Mouse (Mus musculus) heart, embryonic 14.5 days (tissue): ENCODE results near the gene Nanos3. TPM values are rescaled to one million over a fixed set of nuclear protein-coding genes. Genes with fewer than 3 reads are reported as not detected.

Source experiments
- ATAC-seq: fragments of 200-750 bp; cut with Nextera tagmentation; 2 replicates; pipeline ENCODE4 v1.8.0; 2017; ENCODE audit warnings: low read depth, moderate TSS enrichment; ENCODE audit not compliant: insufficient number of reproducible peaks, insufficient read depth, low FRiP score
- H3K27ac ChIP-seq, 2 experiments: fragments of 200-500 bp in 1 of 2; fragments of 300-500 bp in 1 of 2; sonication (generic) in 1 of 2; replicated peaks in 1 of 2; 2 replicates each; pipeline ENCODE4 v1.5.1; 2012 to 2014; ENCODE audit warnings: low read depth in 2 of 2, low read length in 2 of 2, control low read depth in 1 of 2, mild to moderate bottlenecking in 1 of 2, mixed read lengths in 1 of 2; ENCODE audit not compliant: control insufficient read depth in 1 of 2, insufficient read depth in 1 of 2
- H3K27me3 ChIP-seq: fragments of 300-500 bp; sonication (generic); 2 replicates; pipeline ENCODE4 v1.6.1; 2014; ENCODE audit warnings: mild to moderate bottlenecking, low read length, control low read depth; ENCODE audit not compliant: control insufficient read depth, insufficient read depth
- H3K36me3 ChIP-seq: fragments of 300-500 bp; sonication (generic); 2 replicates; pipeline ENCODE4 v1.6.1; 2014; ENCODE audit warnings: mild to moderate bottlenecking, control low read depth, low read length, mixed read lengths; ENCODE audit not compliant: control insufficient read depth, insufficient read depth
- H3K4me1 ChIP-seq, 2 experiments: fragments of 200-500 bp in 1 of 2; fragments of 300-500 bp in 1 of 2; sonication (generic) in 1 of 2; 2 replicates each; pipeline ENCODE4 v1.6.1; 2012 to 2014; ENCODE audit warnings: low read length in 2 of 2, control low read depth in 1 of 2, mixed read lengths in 1 of 2; ENCODE audit not compliant: control insufficient read depth in 2 of 2, insufficient read depth in 2 of 2
- H3K4me2 ChIP-seq: fragments of 300-500 bp; sonication (generic); 2 replicates; pipeline ENCODE4 v1.6.1; 2014; ENCODE audit warnings: mild to moderate bottlenecking, low read length
- H3K4me3 ChIP-seq, 2 experiments: fragments of 200-500 bp in 1 of 2; fragments of 300-500 bp in 1 of 2; sonication (generic) in 1 of 2; 2 replicates each; pipeline ENCODE4 v1.5.1; 2012 to 2014; ENCODE audit warnings: low read length in 2 of 2, mild to moderate bottlenecking in 2 of 2, control low read depth in 1 of 2, low read depth in 1 of 2, moderate library complexity in 1 of 2; ENCODE audit not compliant: control insufficient read depth in 1 of 2, insufficient read depth in 1 of 2
- H3K9ac ChIP-seq: fragments of 300-500 bp; sonication (generic); 2 replicates; pipeline ENCODE4 v1.6.1; 2014; ENCODE audit warnings: mild to moderate bottlenecking, low read length
- H3K9me3 ChIP-seq: fragments of 300-500 bp; sonication (generic); 2 replicates; pipeline ENCODE4 v1.6.1; 2016; ENCODE audit warnings: low read length, control low read depth; ENCODE audit not compliant: control insufficient read depth
- WGBS: fragments of 180-500 bp; shearing (Covaris S2); extraction: QIAGEN DNeasy Blood & Tissue Kit; methylation state at CpG from one replicate; pipeline ENCODE4 v1.1.7; 2014; 5-methylcytosine and 5-hydroxymethylcytosine counted together
- polyA plus RNA-seq: library from polyadenylated mRNA; unstranded; fragments of >200 nt; fragmentation: Nextera tagmentation; extraction: Ambion mirVana; gene quantifications from 2 replicates; pipeline ENCODE4 v1.2.1, GENCODE M21; 2014

Nanos3 gene
- 2.4 and 3.8 TPM in 2 replicates for polyA plus RNA-seq

DNA sequence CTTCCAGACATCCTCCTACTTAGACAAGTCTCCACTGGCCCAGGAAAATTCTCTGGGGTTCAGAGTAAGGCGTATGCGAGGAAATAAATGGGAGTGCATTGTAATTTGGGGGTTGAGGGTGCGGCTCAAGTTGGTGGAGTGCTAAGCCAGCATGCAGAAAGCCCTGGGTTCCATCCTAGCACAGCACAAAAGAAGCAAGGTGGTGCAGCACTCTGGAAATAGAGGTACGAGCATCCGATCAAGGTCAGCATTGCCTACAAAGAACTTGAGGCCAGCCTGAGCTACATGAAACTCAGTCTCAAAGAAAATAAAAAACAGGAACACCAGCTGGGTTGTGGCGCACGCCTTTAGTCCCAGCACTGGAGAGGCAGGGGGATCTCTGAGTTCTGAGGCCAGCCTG, at the start of gene Nanos3:
Gene Nanos3 (minus strand): TSS at position 101 of the 400 bp plus-strand sequence.
- no peaks in the 10 kb centered on the region for H3K9me3 ChIP-seq
- peak within 1 kb of the TSS in 1 of 2 experiments; percentile 78; a peak in 1 of 4 replicates for H3K27ac ChIP-seq
- H3K9ac ChIP-seq, result peak within 1 kb of the TSS; percentile 97
- ATAC-seq, result no peak
- peaks cover 20 to 35% of the 10 kb centered on the region in 2 experiments for H3K4me1 ChIP-seq
- H3K27me3 ChIP-seq, result no peaks in the 10 kb centered on the region
- H3K36me3 ChIP-seq, result no peaks in the 10 kb centered on the region
- peak within 1 kb of the TSS; percentile 92 for H3K4me2 ChIP-seq
- H3K4me3 ChIP-seq, result peak within 1 kb of the TSS; percentile 77 to 82
- 99% methylated on average over 7 of the region's 7 CpGs for WGBS

- 85% methylated on average over 2 of the region's 2 CpGs for WGBS
- peaks cover 60% of the 10 kb centered on the region for H3K36me3 ChIP-seq
- no peak for ATAC-seq
Observed at GRCm38 (mm10) chr8:84233055-84233454, 48.0 kb upstream of the Nanos3 start.

DNA sequence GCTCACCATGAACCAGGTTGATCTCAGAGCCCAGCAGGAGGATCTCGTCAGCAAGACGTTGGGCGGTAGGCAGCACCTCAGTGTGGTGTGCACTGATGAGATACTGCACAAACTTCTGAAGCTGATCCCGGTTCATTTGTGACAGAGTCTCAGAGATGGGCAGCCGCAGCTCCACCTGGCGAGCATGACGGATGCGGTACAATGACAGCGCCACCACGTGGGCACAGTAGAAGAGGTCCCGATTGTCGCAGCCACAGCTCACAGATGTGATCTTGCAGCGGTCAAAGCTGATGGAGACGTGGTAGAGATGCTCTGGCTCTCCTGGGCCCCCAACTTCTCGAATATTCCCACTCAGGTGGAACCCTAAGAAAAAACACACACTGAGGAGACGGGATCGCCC, 45.7 kb upstream of the Nanos3 start:
- no peaks in the 10 kb centered on the region for H3K9me3 ChIP-seq
- peaks cover 4% of the 10 kb centered on the region in 2 experiments; a peak in 3 of 4 replicates for H3K4me1 ChIP-seq
- H3K27ac ChIP-seq, result no peak overlapping the region
- peaks cover 83% of the 10 kb centered on the region for H3K36me3 ChIP-seq
- 82% methylated on average over 17 of the region's 17 CpGs for WGBS
- no peak overlapping the region for H3K4me3 ChIP-seq
- ATAC-seq, result no peak
- H3K4me2 ChIP-seq, result no peak overlapping the region
- no peaks in the 10 kb centered on the region for H3K27me3 ChIP-seq
- H3K9ac ChIP-seq, result no peak overlapping the region

More at GRCm38 (mm10) chr8:84233055-84233454, 48.0 kb upstream of the Nanos3 start:
- peaks cover 12 to 15% of the 10 kb centered on the region in 2 experiments for H3K4me1 ChIP-seq
- H3K9me3 ChIP-seq, result no peaks in the 10 kb centered on the region
- H3K27me3 ChIP-seq, result no peaks in the 10 kb centered on the region
- no peak overlapping the region for H3K4me2 ChIP-seq
- H3K27ac ChIP-seq, result no peak overlapping the region
- H3K9ac ChIP-seq, result no peak overlapping the region
- H3K4me3 ChIP-seq, result no peak overlapping the region

DNA sequence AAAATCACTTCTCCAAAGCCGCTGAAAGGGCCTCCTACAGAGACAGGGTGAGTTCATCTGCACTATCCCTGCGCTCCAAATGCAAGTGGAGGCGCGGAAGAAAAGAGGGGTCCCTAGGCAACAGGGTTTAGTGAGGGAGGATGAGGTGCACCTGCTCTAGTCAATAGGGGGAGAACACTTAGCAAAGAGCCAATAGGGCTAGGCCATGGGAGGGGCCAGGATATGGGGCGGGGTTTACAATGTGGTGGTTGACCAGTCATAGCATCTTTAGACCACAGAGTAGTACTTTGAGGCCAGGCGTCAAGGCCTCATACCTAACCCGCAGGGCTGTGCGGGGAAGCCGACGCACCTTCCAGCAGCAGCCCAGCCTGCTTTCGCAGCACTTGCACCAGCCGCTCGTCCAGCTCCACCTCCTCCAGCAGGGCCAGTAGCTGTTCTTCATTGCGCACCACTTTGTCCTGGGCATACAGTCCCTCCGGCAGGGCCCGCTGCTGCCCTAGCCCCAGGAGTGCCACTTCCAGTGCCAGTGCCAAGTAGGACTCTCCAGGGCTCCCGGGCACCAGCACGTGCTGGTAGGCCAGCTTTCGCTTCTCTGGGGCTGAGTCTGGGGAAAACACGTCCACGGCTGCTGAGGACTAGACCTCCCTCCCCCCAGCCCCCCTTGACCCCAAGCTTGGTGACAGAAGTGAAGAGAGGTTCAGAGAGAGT, 38.5 kb upstream of the Nanos3 start:
- Histone ChIP-seq H3K9ac (no peak overlapping the region), H3K4me2 (no peak overlapping the region), H3K4me3 (no peak overlapping the region), H3K27ac (no peak overlapping the region), H3K27me3 (no peaks in the 10 kb centered on the region), H3K4me1 (no peaks in the 10 kb centered on the region), H3K36me3 (peaks cover 97% of the 10 kb centered on the region), H3K9me3 (no peaks in the 10 kb centered on the region)
- WGBS, result 84% methylated on average over 21 of the region's 21 CpGs
- ATAC-seq, result no peak

GRCm38 (mm10) chr8:84222566-84223165, 37.6 kb upstream of the Nanos3 start:
- Histone ChIP-seq H3K4me1 (no peaks in the 10 kb centered on the region), H3K4me2 (no peak overlapping the region), H3K27me3 (no peaks in the 10 kb centered on the region), H3K36me3 (peaks cover 97% of the 10 kb centered on the region), H3K9me3 (no peaks in the 10 kb centered on the region), H3K27ac (no peak overlapping the region), H3K9ac (no peak overlapping the region), H3K4me3 (no peak overlapping the region)
- WGBS, result 82% methylated on average over 9 of the region's 9 CpGs
- ATAC-seq, result no peak

- Histone ChIP-seq H3K27me3 (no peaks in the 10 kb centered on the region), H3K4me2 (no peak overlapping the region), H3K4me3 (no peak overlapping the region), H3K27ac (no peak overlapping the region), H3K4me1 (no peaks in the 10 kb centered on the region), H3K9me3 (no peaks in the 10 kb centered on the region), H3K36me3 (peaks cover 94% of the 10 kb centered on the region), H3K9ac (no peak overlapping the region)
- no peak for ATAC-seq
- 63% methylated on average over 7 of the region's 7 CpGs for WGBS
Observed at GRCm38 (mm10) chr8:84220105-84220504, 35.1 kb upstream of the Nanos3 start.

- no peak overlapping the region for H3K27ac ChIP-seq
- H3K4me2 ChIP-seq, result no peak overlapping the region
- no peak for ATAC-seq
- 93% methylated on average over 5 of the region's 5 CpGs for WGBS
- peaks cover 93% of the 10 kb centered on the region for H3K36me3 ChIP-seq
- H3K27me3 ChIP-seq, result no peaks in the 10 kb centered on the region
- no peaks in the 10 kb centered on the region for H3K9me3 ChIP-seq
- no peak overlapping the region for H3K9ac ChIP-seq
- no peak overlapping the region for H3K4me3 ChIP-seq
- H3K4me1 ChIP-seq, result no peaks in the 10 kb centered on the region
Observed at GRCm38 (mm10) chr8:84218143-84218542, 33.1 kb upstream of the Nanos3 start.
